Mouse (Mus musculus) gastrocnemius, adult 8-10 months (tissue): ENCODE measurements around the gene Katna1. TPM values are rescaled to one million over a fixed set of nuclear protein-coding genes. Genes with fewer than 3 reads are reported as not detected.
"Not testable (repeated sequence)": the region's sequence is repeated elsewhere in the genome, so short reads cannot be mapped to it uniquely, and the experiment has no call there.

ENCODE experiments used
- DNase-seq, 2 experiments: peaks; one replicate each; pipeline ENCODE4 v3.0.0; 2022; ENCODE audit warnings: low spot score in 2 of 2
- total RNA-seq, 4 experiments: library from RNA; stranded (reverse); gene quantifications; 2 replicates each; pipeline ENCODE4 v1.2.4; 2022

Gene Katna1
- 10 to 100 TPM; 11.4 to 13.8 (median 11.9) TPM for total RNA-seq

DNA sequence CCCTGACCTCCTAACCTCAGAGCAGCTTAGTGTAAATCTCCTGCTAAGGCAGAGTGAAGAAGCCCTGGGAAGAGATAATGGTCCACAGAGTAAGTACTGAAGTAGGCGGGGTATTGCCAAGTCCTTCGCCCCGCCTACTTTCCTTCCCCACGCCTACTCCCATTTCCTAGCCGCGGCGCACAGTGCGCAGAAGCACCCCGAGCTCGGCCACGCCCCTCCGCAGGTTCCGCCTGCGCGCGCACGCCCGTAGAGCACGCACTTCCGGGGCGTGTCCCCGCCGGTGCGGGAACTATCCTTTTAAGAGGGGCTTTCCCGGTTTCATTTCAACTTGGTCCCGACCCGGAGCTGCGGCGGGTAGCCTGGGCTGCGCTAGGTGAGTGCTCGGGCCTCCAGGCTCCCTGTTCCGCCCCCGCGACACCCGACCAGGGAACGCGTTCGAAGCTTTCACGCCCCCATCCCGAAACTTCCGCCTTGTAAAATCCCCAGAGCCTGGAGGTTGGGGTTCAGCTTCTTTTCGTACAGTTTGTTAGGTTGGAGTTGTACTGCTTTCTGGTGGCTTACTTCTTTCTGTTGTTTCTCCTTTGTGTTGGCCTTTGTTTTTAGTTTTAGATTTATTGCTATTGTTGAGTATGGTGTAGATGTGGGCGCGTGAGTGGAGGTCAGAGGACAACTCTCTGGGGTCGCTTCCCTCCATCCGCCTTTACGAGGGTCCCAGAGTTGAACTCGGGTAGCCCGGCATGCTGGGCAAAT, at the start of gene Katna1:
Gene Katna1 (plus strand): TSS at position 250 of the 750 bp plus-strand sequence.
- peak; percentile 86 to 93 for DNase-seq

- DNase-seq, result peak; percentile 60 to 67
These were observed 45.0 kb upstream of the Katna1 start, which contains the start of the genes Pcmt1 and Lats1 for GRCm38 (mm10) chr10:7680731-7681301. Gene Pcmt1, minus strand, starts transcription at chr10:7681136. Gene Lats1, plus strand, starts transcription at chr10:7681214.

DNA sequence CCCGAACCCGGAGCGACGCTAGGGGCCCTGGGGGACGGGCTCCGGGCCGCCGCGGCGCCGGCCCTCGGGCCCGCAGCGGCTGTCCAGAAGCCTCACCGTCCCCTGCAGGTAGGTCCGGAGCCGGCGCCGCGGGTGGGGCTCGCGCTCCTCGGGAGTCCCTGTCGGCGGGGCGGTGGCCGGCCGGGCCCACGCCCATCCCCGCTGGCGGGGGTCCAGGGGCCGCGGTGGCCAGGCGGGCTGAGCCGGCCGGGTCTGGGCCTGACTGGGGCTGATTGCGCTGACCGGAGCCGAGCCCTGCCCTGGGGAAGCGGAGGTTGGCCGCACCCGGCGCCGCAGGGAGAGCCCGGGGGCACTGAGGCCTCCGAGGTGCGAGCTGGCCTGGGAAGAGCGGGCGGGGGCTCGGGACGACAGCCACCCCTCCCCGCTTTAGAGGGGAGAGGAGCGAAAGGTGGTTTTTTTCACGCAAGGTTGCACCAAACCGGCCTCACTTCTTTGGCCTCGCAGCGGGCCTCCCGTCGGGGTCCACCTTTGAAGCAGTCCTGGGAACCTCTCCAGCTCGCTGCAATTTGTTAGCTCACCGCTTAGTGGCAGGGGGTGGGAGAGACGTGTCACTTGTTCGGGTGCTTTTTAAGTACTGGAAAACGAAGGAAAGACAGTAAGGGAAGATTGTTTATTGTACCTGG, 44.3 kb upstream of the Katna1 start:
- peak; percentile 66 to 74 for DNase-seq

GRCm38 (mm10) chr10:7682249-7682648, 43.6 kb upstream of the Katna1 start:
- no peak for DNase-seq

DNA sequence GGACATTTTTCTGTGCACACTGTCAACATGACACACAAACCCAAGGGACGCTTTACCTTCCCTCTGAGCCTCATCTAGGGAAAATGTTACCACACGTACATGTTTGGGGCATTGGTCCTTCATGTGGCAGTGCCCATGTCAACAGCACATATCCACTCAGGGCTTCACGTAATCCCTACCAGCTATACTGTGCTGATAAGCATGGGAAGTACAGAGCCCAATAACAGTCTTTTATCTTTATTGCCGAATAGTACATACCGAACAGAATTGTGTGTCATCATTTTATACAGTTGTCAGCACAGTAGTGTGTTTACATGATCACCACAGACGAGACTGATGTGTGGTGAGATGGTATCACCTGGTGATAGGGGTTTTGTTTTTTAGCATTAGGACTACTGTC, 38.9 kb upstream of the Katna1 start:
- no peak for DNase-seq

GRCm38 (mm10) chr10:7695286-7695685, 30.5 kb upstream of the Katna1 start:
- no peak for DNase-seq

DNA sequence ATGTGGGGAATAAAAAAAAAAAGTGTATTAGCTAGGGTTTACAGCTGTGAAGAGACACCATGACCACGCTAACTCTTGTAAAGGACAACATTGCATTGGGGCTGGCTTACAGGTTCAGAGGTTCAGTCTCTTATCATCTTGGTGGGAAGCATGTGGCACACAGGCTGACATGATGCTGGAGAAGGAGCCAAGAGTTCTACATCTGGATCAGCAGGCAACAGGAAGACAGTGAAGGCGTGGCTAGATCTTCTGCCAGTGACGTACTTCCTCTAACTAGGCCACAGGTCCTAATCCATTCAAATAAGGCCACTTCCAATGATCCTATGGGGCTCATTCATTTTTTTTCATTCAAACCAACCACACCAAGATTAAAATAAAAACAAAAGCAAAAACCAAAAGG, 25.7 kb upstream of the Katna1 start:
- no peak for DNase-seq

DNA sequence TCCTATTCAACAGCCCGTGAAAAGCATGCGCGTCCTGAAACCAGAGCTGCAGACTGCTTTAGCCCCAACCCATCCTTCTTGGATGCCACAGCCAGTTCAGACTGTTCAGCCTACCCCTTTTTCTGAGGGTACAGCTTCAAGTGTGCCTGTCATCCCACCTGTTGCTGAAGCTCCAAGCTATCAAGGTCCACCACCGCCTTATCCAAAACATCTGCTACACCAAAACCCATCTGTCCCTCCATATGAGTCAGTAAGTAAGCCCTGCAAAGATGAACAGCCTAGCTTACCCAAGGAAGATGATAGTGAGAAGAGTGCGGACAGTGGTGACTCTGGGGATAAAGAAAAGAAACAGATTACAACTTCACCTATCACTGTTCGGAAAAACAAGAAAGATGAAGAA, 23.2 kb upstream of the Katna1 start:
- no peak for DNase-seq

DNA sequence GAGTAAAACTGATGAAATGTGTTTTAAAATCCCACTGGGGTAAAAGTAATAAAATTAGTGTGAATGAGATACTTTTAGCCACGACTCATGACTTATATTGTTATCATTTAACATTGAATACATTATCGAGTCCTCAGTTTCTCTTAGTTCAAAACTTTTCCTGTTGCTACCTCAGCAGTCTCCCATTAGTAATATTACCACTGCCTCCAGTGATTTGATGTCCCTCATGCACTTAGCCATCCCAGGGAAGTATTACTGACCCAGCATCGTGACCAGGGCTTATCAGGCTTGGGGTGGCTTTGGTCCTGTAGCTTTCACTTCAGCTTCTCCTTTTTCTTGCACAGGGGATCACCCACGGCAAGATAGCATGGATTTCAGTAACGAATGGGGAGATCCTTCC, 15.7 kb upstream of the Katna1 start:
- no peak for DNase-seq

- DNase-seq, result no peak
These were observed 13.3 kb upstream of the Katna1 start for GRCm38 (mm10) chr10:7712506-7712905.

GRCm38 (mm10) chr10:7715056-7715455, 10.7 kb upstream of the Katna1 start:
- no peak for DNase-seq

GRCm38 (mm10) chr10:7726501-7726812, 657 bp downstream of the Katna1 start:
- no peak for DNase-seq

GRCm38 (mm10) chr10:7727011-7727410, 1.2 kb downstream of the Katna1 start:
- no peak for DNase-seq

DNA sequence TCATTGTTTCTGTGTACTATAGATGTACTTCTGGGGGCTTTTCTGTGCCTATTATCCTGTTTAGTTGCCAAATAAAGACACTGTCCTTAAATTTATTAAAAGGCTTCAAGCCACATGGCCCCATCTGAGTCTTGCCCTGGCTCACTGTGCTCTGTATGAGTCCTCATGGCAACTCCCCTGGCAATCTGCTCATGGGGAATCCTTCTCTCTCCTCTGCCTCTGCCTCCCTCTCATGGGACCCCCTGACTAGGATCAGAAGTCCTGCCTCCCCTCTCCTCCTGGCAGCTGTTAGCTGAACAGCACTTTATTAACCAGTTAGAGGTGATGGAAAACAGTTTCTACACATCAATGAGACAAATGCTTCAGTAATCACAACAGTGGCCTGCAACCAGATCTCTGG, 5.8 kb downstream of the Katna1 start:
- DNase-seq, result no peak

DNA sequence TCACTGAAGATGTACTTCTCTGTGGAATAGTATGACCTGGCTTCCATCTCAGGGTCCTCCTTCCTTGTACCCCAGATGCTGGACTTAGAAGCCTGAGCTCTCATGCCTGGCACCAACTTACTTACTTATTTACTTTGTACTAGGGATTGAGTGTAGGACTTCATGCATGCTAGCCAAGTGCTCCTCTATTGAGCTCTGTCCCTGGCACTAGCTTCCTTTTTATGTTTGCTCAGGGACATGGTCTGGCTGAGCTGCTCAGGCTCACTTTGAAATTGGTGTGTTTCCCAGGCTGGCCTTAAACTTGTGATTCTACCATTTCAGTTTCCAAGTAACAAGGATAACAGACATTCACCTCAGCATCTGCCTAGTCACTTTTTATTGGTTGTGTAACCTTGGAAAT, 11.3 kb downstream of the Katna1 start:
- no peak for DNase-seq

DNA sequence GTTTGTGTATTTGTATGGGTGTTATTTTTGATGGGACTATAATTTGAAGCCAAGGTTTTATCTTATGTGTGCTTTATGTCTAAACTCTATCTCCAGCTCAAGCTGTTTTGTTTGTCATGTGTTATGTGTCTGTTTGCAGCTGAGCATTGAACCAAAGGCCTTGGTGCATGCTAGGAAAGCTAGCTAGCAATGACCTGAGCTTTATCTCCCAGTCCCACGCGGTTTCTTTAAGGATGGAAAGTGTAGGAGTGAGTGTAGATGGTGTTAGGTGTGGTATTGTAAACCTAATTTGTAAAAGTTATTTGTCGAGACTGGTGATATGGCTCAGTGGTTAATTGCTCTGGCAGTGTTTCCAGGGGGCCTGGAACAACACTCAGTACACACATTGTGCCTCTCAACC, 12.1 kb downstream of the Katna1 start:
- DNase-seq, result no peak

DNA sequence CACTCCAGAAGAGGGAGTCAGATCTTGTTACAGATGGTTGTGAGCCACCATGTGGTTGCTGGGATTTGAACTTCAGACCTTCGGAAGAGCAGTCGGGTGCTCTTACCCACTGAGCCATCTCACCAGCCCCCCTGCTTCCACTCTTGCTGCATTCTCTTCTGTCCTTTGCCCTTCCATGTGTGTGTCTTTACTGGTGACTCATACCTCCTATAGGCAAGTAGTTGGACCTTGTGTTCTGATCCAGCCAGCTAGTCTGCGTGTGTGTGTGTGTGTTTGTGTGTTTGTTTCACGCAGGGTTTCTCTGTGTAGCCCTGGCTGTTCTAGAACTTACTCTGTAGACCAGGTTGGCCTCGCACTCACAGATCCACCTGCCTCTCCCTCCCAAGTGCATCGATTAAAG, 19.7 kb downstream of the Katna1 start:
- not testable (repeated sequence) for DNase-seq

- DNase-seq, result no peak
These were observed 23.0 kb downstream of the Katna1 start for GRCm38 (mm10) chr10:7748752-7749151.

GRCm38 (mm10) chr10:7757544-7757943, 31.7 kb downstream of the Katna1 start:
- no peak for DNase-seq

DNA sequence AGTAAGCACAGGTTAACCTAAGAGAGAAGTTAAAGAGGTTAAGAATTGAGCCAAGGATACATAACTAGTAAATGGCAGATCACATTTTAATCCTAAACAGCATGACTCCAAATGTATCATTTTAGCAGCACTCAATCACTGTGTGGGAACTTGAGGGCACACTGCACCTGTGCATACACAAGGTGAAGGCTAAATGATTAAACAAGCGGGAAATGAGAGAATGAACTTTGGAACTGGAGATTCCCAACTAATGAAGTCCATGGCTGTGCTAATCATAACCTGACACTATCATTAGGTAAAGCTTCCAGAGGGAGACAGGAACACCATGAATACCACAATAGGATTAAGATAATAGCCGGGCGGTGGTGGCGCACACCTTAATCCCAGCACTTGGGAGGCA, 46.5 kb downstream of the Katna1 start:
- no peak for DNase-seq

- DNase-seq, result no peak
These were observed 47.0 kb downstream of the Katna1 start for GRCm38 (mm10) chr10:7772769-7773168.

GRCm38 (mm10) chr10:7775421-7775820, 49.6 kb downstream of the Katna1 start:
- DNase-seq, result peak; percentile 27 to 72

DNA sequence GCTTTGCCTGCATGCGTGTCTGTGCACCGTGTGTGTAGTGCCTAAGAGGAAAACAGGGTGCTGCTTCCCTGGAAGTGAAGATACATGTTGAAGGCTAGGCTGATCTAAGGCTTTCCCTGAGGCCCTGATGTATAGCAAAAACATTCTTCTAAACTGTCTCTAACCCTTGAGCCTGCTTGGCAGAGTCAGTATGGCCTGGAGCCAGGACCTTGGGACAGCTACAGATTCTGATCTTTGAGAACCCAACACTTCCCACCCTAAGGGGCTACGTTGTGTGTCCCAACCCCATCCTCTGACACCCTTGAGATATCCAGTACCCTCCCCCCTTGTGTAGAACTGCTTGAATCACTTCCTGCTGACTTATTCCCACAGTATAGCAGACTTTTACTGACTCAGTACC, 52.6 kb downstream of the Katna1 start:
- DNase-seq, result no peak
